Mouse (Mus musculus): Measurements from ENCODE around the gene Zfp831. TPM values are rescaled to one million over a fixed set of nuclear protein-coding genes. Genes with fewer than 3 reads are reported as not detected.

The Zfp831 gene
- total RNA-seq (2023), result 41.8 TPM

DNA sequence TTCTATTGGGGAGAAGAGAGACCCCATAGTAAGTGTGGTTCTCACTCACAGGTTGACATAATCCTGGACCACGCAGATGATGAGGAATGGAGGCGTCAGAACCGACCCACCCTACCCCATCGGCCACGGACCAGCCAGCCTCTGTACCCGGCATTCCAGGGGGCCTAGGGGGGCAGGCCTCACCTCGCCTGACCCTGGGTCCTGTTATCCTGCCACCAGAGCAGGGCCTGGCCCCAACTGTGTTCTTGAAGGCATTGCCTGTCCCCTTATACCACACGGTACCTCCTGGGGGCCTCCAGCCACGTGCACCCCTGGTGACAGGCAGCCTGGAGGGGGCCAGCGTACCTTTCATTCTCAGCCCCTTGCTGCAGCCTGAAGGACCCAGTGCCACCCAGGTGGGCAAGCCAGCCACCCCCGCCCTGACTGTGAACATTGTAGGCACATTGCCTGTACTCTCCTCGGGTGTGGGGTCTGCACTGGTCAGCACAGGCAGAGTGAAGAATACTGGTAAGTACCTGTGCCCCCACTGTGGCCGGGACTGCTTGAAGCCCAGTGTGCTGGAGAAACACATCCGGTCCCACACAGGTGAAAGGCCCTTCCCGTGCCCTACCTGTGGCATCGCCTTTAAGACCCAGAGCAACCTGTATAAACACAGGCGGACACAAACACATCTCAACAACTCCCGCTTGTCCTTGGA lies at the start of gene Zfp831:
TSS of gene Zfp831 (plus strand) at position 87 of the 697 bp plus-strand sequence.

Other genes starting within 250 kb of the Zfp831 start
- gene Nelfcd, start 227.7 kb upstream of the Zfp831 start, total RNA-seq (2023), result 34.5 TPM
- gene Ctsz, start 204.5 kb upstream of the Zfp831 start, total RNA-seq (2023), result 41.2 TPM
- gene Tubb1, start 192.8 kb upstream of the Zfp831 start, total RNA-seq (2023), result 1.8 TPM
- gene Atp5e, start 179.4 kb upstream of the Zfp831 start, total RNA-seq (2023), result 205 TPM
- gene Prelid3b, start 170.5 kb upstream of the Zfp831 start, total RNA-seq (2023), result 50.3 TPM
- not detected for gene Edn3, start 117.1 kb downstream of the Zfp831 start, total RNA-seq (2023)